10 mouse cellular contexts compared by ENCODE assay signal in the genomic region with DNA sequence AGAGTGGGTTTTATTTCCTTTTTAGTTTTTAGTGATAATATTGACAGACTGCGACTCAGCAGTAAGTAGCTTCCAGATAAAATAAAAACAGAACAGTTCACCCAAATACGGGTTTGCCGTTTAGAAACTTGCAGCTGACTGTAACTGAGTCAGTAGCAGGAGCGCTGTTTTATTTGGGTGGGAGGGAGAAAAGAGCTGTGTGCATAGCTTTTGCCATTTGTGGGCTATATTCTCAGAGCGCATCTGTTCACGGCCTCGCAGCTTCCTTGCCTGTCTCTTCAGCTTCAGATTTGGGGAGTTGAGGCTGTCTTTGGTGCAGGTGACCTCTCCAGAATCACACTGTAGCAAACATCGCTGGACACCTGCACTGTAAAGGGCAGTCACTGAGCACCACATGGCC.
"Had no signal": no experiment of that assay in that cellular context is flagged by ENCODE, and none has a peak within 500 bp of the region (broad histone marks: within the 10 kb centered on the region; RNA-seq: fewer than 3 reads in every experiment).

No protein-coding gene starts in this region.

- ATAC-seq: liver, postnatal 0 days had no signal

- H3K27me3 ChIP-seq: limb, embryonic 12.5 days; liver, embryonic 13.5 days; lung, embryonic 15.5 days; midbrain, embryonic 12.5 days; neural tube, embryonic 12.5 days had no signal

- H3K4me2 ChIP-seq: limb, embryonic 12.5 days; liver, embryonic 13.5 days; lung, embryonic 15.5 days; midbrain, embryonic 12.5 days; neural tube, embryonic 12.5 days had no signal

- H3K36me3 ChIP-seq: liver, embryonic 13.5 days had no signal

- H3K27ac ChIP-seq: layer of hippocampus, adult 2 months; limb, embryonic 12.5 days; liver, embryonic 13.5 days; lung, embryonic 15.5 days; macrophage; midbrain, embryonic 12.5 days; neural tube, embryonic 12.5 days had no signal

- DNase-seq: liver, embryonic 13.5 days; thymus, adult 18-20 months had no signal

- H3K9ac ChIP-seq: limb, embryonic 12.5 days; liver, embryonic 13.5 days; liver, postnatal 0 days; lung, embryonic 15.5 days; midbrain, embryonic 12.5 days; neural tube, embryonic 12.5 days had no signal

- H3K9me3 ChIP-seq: limb, embryonic 12.5 days; liver, embryonic 13.5 days; lung, embryonic 15.5 days; megakaryocyte, embryonic 14.5 days; midbrain, embryonic 12.5 days; neural tube, embryonic 12.5 days had no signal

- H3K4me3 ChIP-seq: layer of hippocampus, adult 2 months; limb, embryonic 12.5 days; liver, embryonic 13.5 days; lung, embryonic 15.5 days; megakaryocyte, embryonic 14.5 days; midbrain, embryonic 12.5 days; neural tube, embryonic 12.5 days had no signal

- H3K4me1 ChIP-seq: liver, embryonic 13.5 days had no signal
